Mouse (Mus musculus) liver, embryonic 14.5 days (tissue): Measurements from ENCODE around the gene Dnmt3b. TPM values are rescaled to one million over a fixed set of nuclear protein-coding genes. Genes with fewer than 3 reads are reported as not detected.

Experiments used
- ATAC-seq: fragments of 200-750 bp; cut with Nextera tagmentation; 2 replicates; pipeline ENCODE4 v1.8.0; 2017; ENCODE audit warnings: moderate number of reproducible peaks, mild to moderate bottlenecking, moderate library complexity; ENCODE audit not compliant: insufficient read depth
- DNase-seq, 3 experiments: peaks; one replicate each; pipeline ENCODE4 v3.0.0-alpha.2; 2012 to 2013; ENCODE audit warnings: low read depth in 3 of 3, low spot score in 3 of 3
- H3K27ac ChIP-seq: fragments of 300-500 bp; sonication (generic); 2 replicates; pipeline ENCODE4 v1.5.1; 2014; ENCODE audit warnings: moderate library complexity, mild to moderate bottlenecking, control low read depth, inconsistent platforms
- H3K27me3 ChIP-seq: fragments of 300-500 bp; sonication (generic); 2 replicates; pipeline ENCODE4 v1.6.1; 2014; ENCODE audit warnings: mild to moderate bottlenecking, low read length, moderate library complexity; ENCODE audit not compliant: control insufficient read depth, insufficient read depth
- H3K36me3 ChIP-seq: fragments of 300-500 bp; sonication (generic); replicated peaks from 2 replicates; pipeline ENCODE4 v1.6.1; 2014; ENCODE audit warnings: low read depth; ENCODE audit not compliant: control insufficient read depth, insufficient read depth
- H3K4me1 ChIP-seq, 2 experiments: fragments of 200-500 bp in 1 of 2; fragments of 300-500 bp in 1 of 2; sonication (generic) in 1 of 2; replicated peaks; 2 replicates each; pipeline ENCODE4 v1.6.1; 2012 to 2014; ENCODE audit warnings: antibody characterized with exemption in 1 of 2, inconsistent platforms in 1 of 2, low read length in 1 of 2; ENCODE audit not compliant: control insufficient read depth in 2 of 2, insufficient read depth in 2 of 2
- H3K4me2 ChIP-seq: fragments of 300-500 bp; sonication (generic); 2 replicates; pipeline ENCODE4 v1.6.1; 2014; ENCODE audit warnings: low read depth, mild to moderate bottlenecking, control low read depth, moderate library complexity
- H3K4me3 ChIP-seq, 2 experiments: fragments of 200-500 bp in 1 of 2; fragments of 300-500 bp in 1 of 2; sonication (generic) in 1 of 2; 2 replicates each; pipeline ENCODE4 v1.5.1; 2012 to 2014; ENCODE audit warnings: low read depth in 2 of 2, low read length in 2 of 2, mild to moderate bottlenecking in 2 of 2, control low read depth in 1 of 2, inconsistent platforms in 1 of 2, moderate library complexity in 1 of 2; ENCODE audit not compliant: insufficient read depth in 1 of 2
- H3K9ac ChIP-seq: fragments of 300-500 bp; sonication (generic); replicated peaks from 2 replicates; pipeline ENCODE4 v1.6.1; 2014; ENCODE audit warnings: mild to moderate bottlenecking, control low read depth, moderate library complexity
- H3K9me3 ChIP-seq: fragments of 300-500 bp; sonication (generic); 2 replicates; pipeline ENCODE4 v1.6.1; 2016; ENCODE audit warnings: low read length, mixed read lengths; ENCODE audit not compliant: control insufficient read depth
- CTCF ChIP-seq: IDR thresholded peaks from 2 replicates; pipeline ENCODE4 v1.5.1; 2016; ENCODE audit warnings: antibody characterized with exemption, low read depth, control low read depth
- EP300 ChIP-seq: IDR thresholded peaks from 2 replicates; pipeline ENCODE4 v1.6.1; 2016; ENCODE audit warnings: antibody characterized with exemption, low read depth
- WGBS: fragments of 180-500 bp; shearing (Covaris S2); extraction: QIAGEN DNeasy Blood & Tissue Kit; methylation state at CpG from one replicate; pipeline ENCODE4 v1.1.7; 2014; ENCODE audit not compliant: insufficient replicate concordance; 5-methylcytosine and 5-hydroxymethylcytosine counted together
- polyA plus RNA-seq, 2 experiments: library from polyadenylated mRNA; depleted of rRNA in 1 of 2; stranded (reverse) in 1 of 2; unstranded in 1 of 2; fragments of >200 nt; fragmentation: Nextera tagmentation in 1 of 2; extraction: Ambion mirVana in 1 of 2; gene quantifications; 2 replicates each; pipeline versions ENCODE4 v1.2.1 to v1.2.3; 2012 to 2014

Gene Dnmt3b
- polyA plus RNA-seq, 2 experiments: 2.8 to 4.1 TPM

DNA sequence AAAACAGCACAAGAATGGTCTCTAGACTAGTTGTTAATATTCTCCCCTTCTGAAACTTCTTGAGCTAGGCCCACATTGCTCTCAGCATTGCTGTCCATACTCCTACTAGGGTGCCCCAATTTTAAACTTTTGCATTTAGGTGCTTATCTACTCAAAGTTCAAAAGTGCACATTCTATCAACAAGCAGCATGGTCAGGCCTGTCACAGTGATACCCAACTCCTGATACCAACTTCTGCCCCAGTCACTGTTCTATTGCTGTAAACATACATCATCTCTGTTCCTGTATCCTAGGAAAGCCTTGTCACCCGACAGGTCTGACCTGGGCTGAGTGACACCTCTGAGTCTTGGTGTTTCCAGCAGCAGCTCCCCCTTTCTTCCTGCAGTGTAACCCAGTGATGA is 73.8 kb downstream of the Dnmt3b start:
- ATAC-seq: peak; percentile 36
- 17% methylated on average over 1 of the region's 1 CpGs for WGBS
- H3K27ac ChIP-seq: no peak overlapping the region

GRCm38 (mm10) chr2:153724424-153724823 is 75.2 kb downstream of the Dnmt3b start:
- peak; percentile 49 to 70 (median 61) for DNase-seq
- H3K27ac ChIP-seq: peak overlapping the region; percentile 57
- H3K4me1 ChIP-seq: peaks cover 16 to 24% of the 10 kb centered on the region in 2 experiments
- H3K9me3 ChIP-seq: no peaks in the 10 kb centered on the region
- H3K4me2 ChIP-seq: peak overlapping the region; percentile 44
- WGBS: 17% methylated on average over 2 of the region's 2 CpGs
- peak; percentile 88 for ATAC-seq
- TF ChIP-seq CTCF: no peak
- TF ChIP-seq EP300: peak; percentile 68
- no peaks in the 10 kb centered on the region for H3K36me3 ChIP-seq
- H3K4me3 ChIP-seq: no peak overlapping the region
- no peaks in the 10 kb centered on the region for H3K27me3 ChIP-seq
- 0 out of 2 replicates have a peak overlapping the region, but pooled peaks have one; percentile 20 for H3K9ac ChIP-seq

More for the DNA sequence above, 73.8 kb downstream of the Dnmt3b start:
- Histone ChIP-seq H3K4me1 (peaks cover 16 to 35% of the 10 kb centered on the region in 2 experiments), H3K9ac (no peak overlapping the region), H3K4me3 (no peak overlapping the region), H3K9me3 (no peaks in the 10 kb centered on the region), H3K27me3 (no peaks in the 10 kb centered on the region), H3K36me3 (no peaks in the 10 kb centered on the region), H3K4me2 (no peak overlapping the region)
- TF ChIP-seq CTCF: no peak
- no peak for TF ChIP-seq EP300
- no peak for DNase-seq

- no peak for DNase-seq
- Histone ChIP-seq H3K4me1 (peaks cover 16 to 24% of the 10 kb centered on the region in 2 experiments), H3K36me3 (no peaks in the 10 kb centered on the region), H3K9me3 (no peaks in the 10 kb centered on the region), H3K4me2 (peak overlapping the region; percentile 44), H3K27me3 (no peaks in the 10 kb centered on the region), H3K4me3 (no peak overlapping the region), H3K27ac (no peak overlapping the region), H3K9ac (no peak overlapping the region)
- TF ChIP-seq EP300 (no peak), CTCF (no peak)
- 29% methylated on average over 2 of the region's 2 CpGs for WGBS
- ATAC-seq: peak; percentile 52; the same call in 1 of the 2 replicates
These were observed 75.6 kb downstream of the Dnmt3b start for GRCm38 (mm10) chr2:153724871-153725270.

- H3K9ac ChIP-seq: no peak overlapping the region
- 85% methylated on average over 4 of the region's 4 CpGs for WGBS
- no peak overlapping the region for H3K4me2 ChIP-seq
These were observed 76.0 kb downstream of the Dnmt3b start for GRCm38 (mm10) chr2:153725291-153725690.

GRCm38 (mm10) chr2:153734033-153734432 is 84.8 kb downstream of the Dnmt3b start:
- TF ChIP-seq EP300 (no peak), CTCF (no peak)
- 45% methylated on average over 4 of the region's 4 CpGs for WGBS
- DNase-seq: no peak
- Histone ChIP-seq H3K4me2 (no peak overlapping the region), H3K9me3 (no peaks in the 10 kb centered on the region), H3K27ac (no peak overlapping the region), H3K4me1 (no peaks in the 10 kb centered on the region), H3K27me3 (no peaks in the 10 kb centered on the region), H3K4me3 (no peak overlapping the region), H3K9ac (no peak overlapping the region), H3K36me3 (no peaks in the 10 kb centered on the region)
- ATAC-seq: no peak

More at GRCm38 (mm10) chr2:153725291-153725690, 76.0 kb downstream of the Dnmt3b start:
- H3K27ac ChIP-seq: no peak overlapping the region
- TF ChIP-seq EP300 (no peak), CTCF (no peak)
- no peak for DNase-seq
- peaks cover 16 to 24% of the 10 kb centered on the region in 2 experiments for H3K4me1 ChIP-seq
- no peak for ATAC-seq
- no peaks in the 10 kb centered on the region for H3K27me3 ChIP-seq
- no peaks in the 10 kb centered on the region for H3K9me3 ChIP-seq
- no peak overlapping the region for H3K4me3 ChIP-seq
- H3K36me3 ChIP-seq: no peaks in the 10 kb centered on the region

Other genes with a start within 250 kb of the Dnmt3b start
- not detected in 2 replicates for gene 4930404H24Rik, start 156.7 kb upstream of the Dnmt3b start, polyA plus RNA-seq (2012; rRNA removed)
- gene 4930404H24Rik, start 156.7 kb upstream of the Dnmt3b start, polyA plus RNA-seq (2014; fragmentation: Nextera tagmentation; extraction: Ambion mirVana): not detected in 2 replicates
- gene Nol4l, start 119.5 kb upstream of the Dnmt3b start, polyA plus RNA-seq (2012; rRNA removed): 5.7 and 6.0 TPM in 2 replicates
- gene Nol4l, start 119.5 kb upstream of the Dnmt3b start, polyA plus RNA-seq (2014; fragmentation: Nextera tagmentation; extraction: Ambion mirVana): 3.7 and 4.4 TPM in 2 replicates
- 5.4 and 9.5 TPM in 2 replicates for gene Commd7, start 16.7 kb upstream of the Dnmt3b start, polyA plus RNA-seq (2012; rRNA removed)
- 24.9 and 25.4 TPM in 2 replicates for gene Commd7, start 16.7 kb upstream of the Dnmt3b start, polyA plus RNA-seq (2014; fragmentation: Nextera tagmentation; extraction: Ambion mirVana)
- gene Dnmt3c, start 47.2 kb downstream of the Dnmt3b start, polyA plus RNA-seq (2012; rRNA removed): 0.23 and 0.41 TPM in 2 replicates
- gene Dnmt3c, start 47.2 kb downstream of the Dnmt3b start, polyA plus RNA-seq (2014; fragmentation: Nextera tagmentation; extraction: Ambion mirVana): 0.45 and 0.50 TPM in 2 replicates
- 10.0 and 14.3 TPM in 2 replicates for gene Mapre1, start 91.8 kb downstream of the Dnmt3b start, polyA plus RNA-seq (2012; rRNA removed)
- gene Mapre1, start 91.8 kb downstream of the Dnmt3b start, polyA plus RNA-seq (2014; fragmentation: Nextera tagmentation; extraction: Ambion mirVana): 110 and 116 TPM in 2 replicates
- gene Efcab8, start 130.5 kb downstream of the Dnmt3b start, polyA plus RNA-seq (2012; rRNA removed): 0.04 and 0.09 TPM in 2 replicates
- 0.08 TPM in 1 of 2 replicates, not detected in the other for gene Efcab8, start 130.5 kb downstream of the Dnmt3b start, polyA plus RNA-seq (2014; fragmentation: Nextera tagmentation; extraction: Ambion mirVana)
- gene Sun5, start 221.6 kb downstream of the Dnmt3b start, polyA plus RNA-seq (2012; rRNA removed): not detected in 2 replicates
- not detected in 2 replicates for gene Sun5, start 221.6 kb downstream of the Dnmt3b start, polyA plus RNA-seq (2014; fragmentation: Nextera tagmentation; extraction: Ambion mirVana)
- gene Bpifb2, start 225.6 kb downstream of the Dnmt3b start, polyA plus RNA-seq (2012; rRNA removed): not detected in 2 replicates
- gene Bpifb2, start 225.6 kb downstream of the Dnmt3b start, polyA plus RNA-seq (2014; fragmentation: Nextera tagmentation; extraction: Ambion mirVana): not detected in 2 replicates